Mouse (Mus musculus): ENCODE data around the gene Vps8.

DNA sequence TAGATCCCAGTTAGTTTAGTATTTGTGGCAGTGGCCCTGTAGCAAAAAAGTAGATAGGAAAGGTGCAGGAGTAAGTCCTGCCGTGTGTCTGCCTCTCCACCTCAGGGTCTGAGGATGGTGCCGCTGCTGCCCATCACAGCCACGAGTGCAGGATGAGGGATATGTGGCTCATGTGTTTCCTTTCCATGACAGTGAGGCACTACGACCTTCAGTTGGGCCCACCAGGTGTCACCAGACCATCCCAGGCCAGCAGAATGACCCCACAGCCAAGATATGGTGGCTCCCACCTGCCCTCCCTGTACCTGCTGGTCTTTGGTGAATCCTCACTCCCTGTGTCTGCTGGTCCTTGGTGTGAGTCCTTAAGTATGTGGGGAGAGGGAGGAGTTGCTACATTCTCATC, 228.2 kb downstream of the Vps8 start:
- TF ChIP-seq CTCF (IDR thresholded peaks at IDR 0.05; ENCODE audit: extremely low read depth, insufficient read depth, low read length) (no peak), POLR2A (IDR thresholded peaks at IDR 0.05; ENCODE audit: extremely low read depth, insufficient read depth, low read length) (no peak)

Data from cortical plate, adult 2 months (tissue).